Mouse (Mus musculus) small intestine, adult 2 months (tissue): ENCODE data around the gene Adcy2. TPM values are rescaled to one million over a fixed set of nuclear protein-coding genes. Genes with fewer than 3 reads are reported as not detected.

Experiments
- H3K27ac ChIP-seq: fragments of 200-500 bp; 2 replicates; pipeline ENCODE4 v1.5.1; 2012; ENCODE audit warnings: low read depth, low read length, control low read depth, inconsistent platforms; ENCODE audit not compliant: insufficient read depth
- H3K27me3 ChIP-seq: fragments of 200-500 bp; 2 replicates; pipeline ENCODE4 v1.6.1; 2012; ENCODE audit warnings: mild to moderate bottlenecking, moderate library complexity, low read length, inconsistent platforms; ENCODE audit not compliant: control insufficient read depth, insufficient read depth
- H3K36me3 ChIP-seq: fragments of 200-500 bp; 2 replicates; pipeline ENCODE4 v1.6.1; 2012; ENCODE audit warnings: mild to moderate bottlenecking, low read length, control low read depth, inconsistent platforms; ENCODE audit not compliant: control insufficient read depth, insufficient read depth
- H3K4me1 ChIP-seq: fragments of 200-500 bp; 2 replicates; pipeline ENCODE4 v1.6.1; 2012; ENCODE audit warnings: low read length, inconsistent platforms, mixed read lengths; ENCODE audit not compliant: control insufficient read depth, insufficient read depth, insufficient read length
- H3K4me3 ChIP-seq: fragments of 200-500 bp; 2 replicates; pipeline ENCODE4 v1.5.1; 2012; ENCODE audit warnings: low read depth, mild to moderate bottlenecking, control low read depth, inconsistent platforms, low read length, moderate library complexity
- CTCF ChIP-seq: fragments of 200-500 bp; IDR thresholded peaks from 2 replicates; pipeline ENCODE4 v1.5.1; 2012; ENCODE audit warnings: low read depth, mild to moderate bottlenecking, control low read depth, inconsistent platforms, low read length, moderate library complexity, mixed read lengths; ENCODE audit not compliant: insufficient replicate concordance, insufficient read length; ENCODE audit errors: extremely low read depth
- POLR2A ChIP-seq: fragments of 200-500 bp; IDR thresholded peaks from 2 replicates; pipeline ENCODE4 v1.6.1; 2012; ENCODE audit warnings: low read depth, mild to moderate bottlenecking, control low read depth, inconsistent platforms, low read length, moderate library complexity
- WGBS: fragments of 180-500 bp; shearing (Covaris S2); methylation state at CpG from one replicate; pipeline ENCODE4 v1.1.7; 2018; 5-methylcytosine and 5-hydroxymethylcytosine counted together
- polyA plus RNA-seq: library from polyadenylated mRNA; depleted of rRNA; stranded (reverse); fragments of >200 nt; gene quantifications from 2 replicates; pipeline ENCODE4 v1.2.3, GENCODE M21; 2012

Gene Adcy2
- polyA plus RNA-seq, 1 experiment = 0.51 TPM

DNA sequence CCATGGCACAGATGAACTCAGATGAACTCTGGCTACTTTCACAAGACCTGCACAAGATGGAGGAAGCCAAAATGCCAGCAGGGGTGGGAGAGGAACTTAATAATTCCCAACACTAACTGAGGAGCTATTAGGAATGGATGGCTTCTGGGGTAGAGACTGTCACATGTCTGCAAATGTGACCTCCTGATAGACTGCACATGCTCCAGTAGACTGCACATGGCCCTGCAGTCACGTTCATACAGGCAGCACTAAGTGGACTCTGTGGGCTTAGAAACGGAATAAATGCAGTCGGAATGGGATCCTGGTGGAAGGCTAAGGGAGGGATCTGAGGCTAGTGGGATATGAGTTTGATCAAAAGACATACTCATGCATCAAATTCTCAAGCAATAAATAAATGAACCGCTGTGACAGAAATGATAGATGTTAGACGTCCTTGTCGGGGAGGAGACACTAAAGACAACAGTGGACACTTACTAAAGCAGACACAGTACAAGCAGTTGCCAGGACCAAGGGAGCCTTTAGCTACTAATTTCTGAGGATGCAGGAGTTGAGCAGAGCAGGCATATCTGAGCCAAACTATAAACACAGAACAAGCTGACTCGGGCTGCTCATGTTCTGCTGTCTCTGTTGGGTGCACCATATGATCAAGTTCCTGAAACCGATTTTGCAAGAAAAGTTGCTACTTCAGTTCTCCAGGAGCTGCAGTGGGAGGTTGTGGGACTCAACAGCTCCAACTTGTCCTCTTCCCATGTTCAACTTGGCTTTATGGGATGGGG lies 211.9 kb downstream of the Adcy2 start:
- no peak overlapping the region for H3K27ac ChIP-seq
- H3K4me3 ChIP-seq = no peak overlapping the region
- TF ChIP-seq POLR2A = no peak
- TF ChIP-seq CTCF = no peak
- no peaks in the 10 kb centered on the region for H3K27me3 ChIP-seq
- WGBS = 79% methylated on average over 8 of the region's 8 CpGs
- H3K4me1 ChIP-seq = no peaks in the 10 kb centered on the region
- no peaks in the 10 kb centered on the region for H3K36me3 ChIP-seq

DNA sequence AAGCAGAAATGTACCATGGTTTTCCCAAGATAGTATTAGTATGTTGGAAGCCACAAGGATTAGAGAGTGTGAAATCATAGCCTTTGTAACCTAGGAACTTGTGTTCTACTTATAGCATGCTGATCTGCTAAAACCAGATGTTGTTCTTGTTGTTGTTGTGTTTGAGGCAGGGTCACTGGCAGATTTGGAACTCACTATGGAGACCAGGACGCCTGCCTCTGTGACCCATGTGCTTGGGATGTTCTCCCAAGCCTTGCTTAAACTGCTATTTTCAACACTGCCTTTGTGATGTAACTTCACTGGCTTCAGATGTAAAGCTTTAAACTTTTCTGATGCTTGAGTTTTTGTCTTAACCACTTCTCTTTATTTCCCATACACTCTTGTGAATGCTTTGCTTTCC lies 216.2 kb downstream of the Adcy2 start:
- WGBS = 51% methylated on average over 1 of the region's 1 CpGs
- H3K4me3 ChIP-seq = no peak overlapping the region
- H3K27ac ChIP-seq = no peak overlapping the region
- H3K27me3 ChIP-seq = no peaks in the 10 kb centered on the region
- H3K36me3 ChIP-seq = no peaks in the 10 kb centered on the region
- TF ChIP-seq CTCF = no peak
- TF ChIP-seq POLR2A = no peak
- no peaks in the 10 kb centered on the region for H3K4me1 ChIP-seq

DNA sequence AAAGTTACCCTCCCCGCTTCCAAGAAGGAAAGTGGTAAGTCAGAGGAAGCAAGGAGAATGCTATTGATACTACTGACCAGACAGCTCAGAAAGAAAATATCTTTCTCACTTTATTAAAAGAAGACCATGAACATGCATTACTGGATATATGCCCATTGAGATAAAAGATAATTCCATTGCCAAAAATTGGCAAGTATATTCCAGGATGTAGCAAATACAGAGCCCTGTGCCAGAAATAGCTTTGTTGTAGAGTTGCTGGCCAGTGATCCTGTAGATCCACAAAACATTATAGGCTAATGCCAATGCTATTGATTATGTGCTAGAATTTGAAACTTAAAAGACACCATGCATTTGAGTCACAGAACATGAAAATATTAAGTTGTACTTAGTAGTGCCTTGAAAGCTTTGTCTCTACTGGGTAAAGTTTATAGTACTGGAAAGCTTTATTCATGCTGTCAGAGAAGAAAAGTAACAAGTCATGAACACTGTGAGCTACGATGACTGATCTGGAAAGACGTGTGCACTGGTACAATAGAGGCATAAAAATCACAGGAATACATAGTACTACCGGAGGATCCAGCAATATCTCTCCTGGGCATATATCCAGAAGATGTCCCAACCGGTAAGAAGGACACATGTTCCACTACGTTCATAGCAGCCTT lies 221.2 kb downstream of the Adcy2 start:
- TF ChIP-seq CTCF (no peak), POLR2A (no peak)
- 81% methylated on average over 6 of the region's 6 CpGs for WGBS
- H3K36me3 ChIP-seq = no peaks in the 10 kb centered on the region
- no peaks in the 10 kb centered on the region for H3K27me3 ChIP-seq
- no peak overlapping the region for H3K27ac ChIP-seq
- H3K4me1 ChIP-seq = no peaks in the 10 kb centered on the region
- H3K4me3 ChIP-seq = no peak overlapping the region

DNA sequence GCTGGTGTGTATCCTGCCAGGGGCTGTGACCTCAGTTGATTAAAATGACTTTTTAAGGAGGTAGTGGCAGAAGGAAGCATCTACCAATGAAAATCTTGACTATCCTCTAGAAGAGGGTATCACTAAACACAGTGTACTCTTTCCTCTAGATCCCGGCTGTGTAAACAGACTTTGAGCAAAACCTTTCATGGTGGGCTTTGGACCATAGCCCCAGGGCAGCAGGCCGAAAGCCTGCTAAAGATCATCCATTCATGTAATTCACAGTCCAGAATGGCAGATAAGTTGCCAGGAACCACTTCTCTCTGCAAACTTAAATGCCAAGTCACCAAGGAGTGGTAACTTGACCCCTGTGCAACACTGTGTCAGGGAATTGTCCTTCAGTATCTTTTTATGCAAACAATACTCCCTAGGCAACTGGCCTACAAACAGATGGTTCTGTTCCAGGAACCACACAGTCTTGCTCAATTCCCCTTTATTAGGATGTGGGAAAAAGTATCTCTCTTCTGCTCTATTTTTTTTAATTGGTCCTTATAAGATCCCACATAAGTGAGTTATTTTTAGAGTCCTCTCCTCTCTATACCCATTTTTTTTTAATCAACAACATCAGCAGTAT lies 225.6 kb downstream of the Adcy2 start:
- Histone ChIP-seq H3K4me1 (no peaks in the 10 kb centered on the region), H3K27ac (no peak overlapping the region), H3K4me3 (no peak overlapping the region), H3K36me3 (no peaks in the 10 kb centered on the region), H3K27me3 (no peaks in the 10 kb centered on the region)
- TF ChIP-seq POLR2A (no peak), CTCF (no peak)
- WGBS = 54% methylated on average over 2 of the region's 2 CpGs

- H3K4me3 ChIP-seq = no peak overlapping the region
- WGBS = 89% methylated on average over 3 of the region's 3 CpGs
- no peaks in the 10 kb centered on the region for H3K36me3 ChIP-seq
- H3K27me3 ChIP-seq = no peaks in the 10 kb centered on the region
- no peak for TF ChIP-seq POLR2A
- no peak for TF ChIP-seq CTCF
- H3K27ac ChIP-seq = no peak overlapping the region
- no peaks in the 10 kb centered on the region for H3K4me1 ChIP-seq
Measured at GRCm38 (mm10) chr13:68768588-68768987, 230.8 kb downstream of the Adcy2 start.

DNA sequence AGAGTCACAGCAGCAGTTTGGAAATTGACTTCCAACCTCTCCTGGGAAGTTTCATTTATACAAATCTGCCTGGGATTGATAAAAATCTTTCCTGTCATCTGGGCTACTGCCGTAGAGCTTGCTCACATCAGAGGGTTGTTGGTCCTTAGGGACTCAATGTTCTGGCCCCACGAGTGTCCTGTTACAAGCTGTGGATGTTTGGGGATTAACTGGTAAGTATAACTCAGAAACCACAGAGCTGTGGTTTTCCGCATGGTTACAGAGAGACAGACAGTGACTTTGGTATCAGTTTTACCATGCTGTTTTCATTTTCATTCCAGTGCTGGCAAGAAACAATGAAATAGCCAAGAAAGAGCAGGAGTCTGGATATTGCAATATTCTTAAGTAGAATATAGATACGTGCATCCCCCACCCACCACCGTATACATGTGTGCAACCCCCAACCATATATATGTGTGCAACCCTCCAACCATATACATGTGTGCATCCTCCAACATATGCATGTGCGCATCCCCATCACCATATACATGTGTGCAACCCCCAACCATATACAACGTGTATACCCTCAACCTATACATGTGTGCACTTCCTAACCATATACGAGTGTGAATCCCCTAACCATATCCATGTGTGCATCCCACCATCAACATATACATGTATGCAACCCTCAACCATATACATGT lies 233.3 kb downstream of the Adcy2 start:
- no peak overlapping the region for H3K27ac ChIP-seq
- no peak for TF ChIP-seq CTCF
- TF ChIP-seq POLR2A = no peak
- H3K4me1 ChIP-seq = no peaks in the 10 kb centered on the region
- 78% methylated on average over 8 of the region's 8 CpGs for WGBS
- H3K36me3 ChIP-seq = no peaks in the 10 kb centered on the region
- H3K4me3 ChIP-seq = no peak overlapping the region
- no peaks in the 10 kb centered on the region for H3K27me3 ChIP-seq

- Histone ChIP-seq H3K36me3 (no peaks in the 10 kb centered on the region), H3K4me1 (no peaks in the 10 kb centered on the region), H3K27ac (no peak overlapping the region), H3K27me3 (no peaks in the 10 kb centered on the region), H3K4me3 (no peak overlapping the region)
- TF ChIP-seq CTCF = no peak
- no peak for TF ChIP-seq POLR2A
- WGBS = 65% methylated on average over 3 of the region's 3 CpGs
Measured at GRCm38 (mm10) chr13:68764614-68765013, 234.7 kb downstream of the Adcy2 start.
